Mouse (Mus musculus) WW6 (cell line): Measurements from ENCODE around the gene Zdhhc14.

ENCODE experiments used
- DNase-seq: peaks from one replicate; pipeline ENCODE4 v3.0.0-alpha.2; 2013; ENCODE audit warnings: low read depth, low spot score

The Zdhhc14 gene

DNA sequence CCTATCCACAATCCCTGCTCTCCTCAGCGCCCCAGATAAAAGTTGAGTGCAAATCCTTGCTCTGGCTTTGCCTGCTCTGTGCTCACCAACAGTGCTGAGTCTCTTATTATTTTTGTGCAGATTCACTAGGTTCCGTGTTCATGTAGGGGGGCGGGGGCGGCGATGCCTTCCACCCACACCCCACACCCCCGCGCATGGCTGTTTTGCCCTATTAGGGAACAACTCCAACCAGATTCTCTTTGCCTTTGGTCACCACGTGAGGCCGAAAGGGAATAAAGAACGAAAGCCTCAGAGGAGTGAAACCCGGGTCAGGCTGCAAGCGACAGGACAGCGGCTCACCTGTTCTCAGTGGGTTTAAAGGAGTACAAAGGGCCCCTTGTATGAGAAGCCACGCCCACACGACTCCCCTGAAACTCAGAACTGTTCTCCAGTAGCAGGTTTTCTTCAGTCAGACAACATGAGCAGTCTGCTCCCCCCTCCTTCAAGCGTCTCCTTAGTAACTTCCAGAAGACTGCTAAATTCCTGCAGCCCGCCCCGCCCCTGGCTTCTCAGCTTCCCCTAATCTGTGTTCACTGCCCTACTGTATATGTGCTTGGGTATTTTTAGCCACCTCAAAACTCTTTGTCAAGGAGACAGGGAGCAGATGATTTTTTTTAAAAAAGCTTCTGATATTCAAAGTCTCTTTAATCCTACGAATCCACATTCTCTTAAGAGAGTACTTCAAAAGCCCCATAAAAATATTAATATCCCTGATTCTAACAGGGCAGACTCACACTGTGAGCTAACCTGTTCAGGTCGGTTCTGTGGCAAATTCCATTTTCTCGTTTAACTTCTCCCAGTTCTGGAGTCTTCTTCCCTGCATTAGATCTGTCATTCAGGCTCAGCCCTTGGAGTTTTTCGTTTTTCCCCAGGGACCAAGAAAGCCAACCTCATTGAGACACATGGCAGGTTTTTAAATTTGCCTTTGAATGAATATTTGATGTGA lies 278.2 kb downstream of the Zdhhc14 start:
- peak; percentile 13 for DNase-seq

DNA sequence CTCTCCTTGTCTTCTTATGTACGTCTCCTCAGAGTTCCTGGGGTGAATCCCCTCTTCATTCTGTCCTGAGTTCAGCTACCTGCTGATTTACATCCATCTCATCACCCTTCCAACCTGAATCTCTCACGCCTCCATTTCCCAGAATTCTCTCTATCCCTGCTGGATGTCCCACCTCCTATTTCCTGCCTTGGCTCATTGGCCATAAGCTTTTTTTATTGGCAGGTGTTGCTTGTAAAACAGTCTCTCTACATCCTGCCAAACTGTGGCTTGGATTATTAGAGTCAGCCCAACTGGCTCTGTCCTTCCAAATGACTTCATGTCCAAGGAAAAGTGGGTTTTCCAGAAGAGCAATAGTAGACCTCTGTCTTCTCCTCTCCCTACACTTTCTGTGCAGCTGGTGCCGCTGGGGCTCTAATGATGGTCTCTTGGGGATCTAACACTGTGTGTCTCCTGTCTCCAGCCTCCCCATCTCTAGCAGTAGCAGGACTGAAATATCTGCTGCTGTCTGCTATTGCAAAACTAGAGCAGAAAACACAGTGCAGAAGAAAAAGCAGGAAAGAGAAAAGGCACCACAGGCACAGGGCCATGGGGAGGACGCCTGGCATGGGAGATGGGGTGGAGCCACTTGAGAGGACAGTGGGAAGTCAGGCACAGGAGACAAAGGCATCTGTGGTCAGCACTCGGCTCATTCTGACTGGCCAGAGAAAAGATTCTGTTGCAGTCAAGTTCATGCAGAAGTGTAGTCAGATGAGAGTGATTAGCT lies 288.0 kb downstream of the Zdhhc14 start:
- DNase-seq = no peak

DNA sequence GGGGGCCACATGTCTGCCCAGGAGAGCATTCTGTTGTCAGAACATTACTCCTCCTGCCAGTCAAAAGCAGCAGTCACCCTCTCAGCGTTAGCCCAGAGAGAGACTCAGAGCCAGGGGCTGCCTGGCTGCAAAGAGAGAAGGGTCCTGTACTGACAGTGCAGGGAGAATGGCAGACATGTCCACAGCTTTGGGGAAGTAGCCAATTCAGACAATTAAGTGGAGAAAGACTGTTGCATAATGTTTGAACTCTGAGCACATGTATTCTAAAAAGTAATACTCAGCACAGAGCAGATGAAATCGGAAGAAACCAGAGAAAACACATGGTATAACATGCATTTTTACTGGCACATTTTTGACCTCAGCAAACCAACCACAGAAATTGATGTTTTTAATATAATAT lies 292.9 kb downstream of the Zdhhc14 start:
- DNase-seq = no peak

DNA sequence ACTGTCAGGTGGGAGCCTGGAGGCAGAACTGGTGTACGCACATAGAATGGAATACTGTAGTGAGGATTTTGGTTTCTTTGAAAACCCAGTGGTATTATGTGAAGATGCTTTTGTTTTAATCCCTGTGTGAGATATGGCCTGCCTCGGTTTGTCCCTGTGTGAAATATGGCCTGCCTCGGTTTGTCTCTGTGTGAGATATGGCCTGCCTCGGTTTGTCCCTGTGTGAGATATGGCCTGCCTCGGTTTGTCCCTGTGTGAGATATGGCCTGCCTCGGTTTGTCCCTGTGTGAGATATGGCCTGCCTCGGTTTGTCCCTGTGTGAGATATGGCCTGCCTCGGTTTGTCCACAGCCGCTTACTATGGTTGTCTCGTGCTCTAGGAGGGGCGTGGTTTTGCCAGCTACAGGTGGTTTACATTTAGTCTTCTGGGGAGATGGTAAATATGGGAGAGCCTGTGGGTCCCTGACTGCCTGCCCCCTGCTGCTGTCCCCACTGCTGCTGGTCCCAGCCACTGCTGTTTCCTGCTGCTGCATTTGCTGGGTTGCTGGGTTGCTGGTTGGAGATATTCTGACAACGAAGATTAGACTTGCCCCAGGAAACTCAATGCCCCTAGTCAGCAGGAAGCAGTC lies 299.9 kb downstream of the Zdhhc14 start:
- DNase-seq = no peak

DNA sequence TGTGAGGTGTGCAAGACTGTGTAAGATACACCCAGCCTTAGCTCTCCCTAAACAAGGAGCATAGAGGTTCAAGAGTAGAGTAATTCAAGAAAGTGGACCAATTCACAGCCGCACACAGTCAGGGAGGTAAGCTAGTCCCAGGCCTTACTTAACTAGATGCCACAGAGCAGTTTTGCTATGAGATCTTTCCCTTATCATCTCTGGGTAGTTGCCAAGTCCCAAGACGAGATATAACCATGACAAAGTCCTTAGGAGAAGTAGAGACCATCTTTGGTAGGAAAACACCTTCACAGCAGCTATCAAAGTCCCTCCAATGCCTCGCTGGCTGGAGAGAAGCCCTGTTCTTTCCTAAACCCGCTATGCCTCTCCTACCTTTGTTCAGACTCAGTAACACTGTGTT lies 301.2 kb downstream of the Zdhhc14 start:
- no peak for DNase-seq

DNA sequence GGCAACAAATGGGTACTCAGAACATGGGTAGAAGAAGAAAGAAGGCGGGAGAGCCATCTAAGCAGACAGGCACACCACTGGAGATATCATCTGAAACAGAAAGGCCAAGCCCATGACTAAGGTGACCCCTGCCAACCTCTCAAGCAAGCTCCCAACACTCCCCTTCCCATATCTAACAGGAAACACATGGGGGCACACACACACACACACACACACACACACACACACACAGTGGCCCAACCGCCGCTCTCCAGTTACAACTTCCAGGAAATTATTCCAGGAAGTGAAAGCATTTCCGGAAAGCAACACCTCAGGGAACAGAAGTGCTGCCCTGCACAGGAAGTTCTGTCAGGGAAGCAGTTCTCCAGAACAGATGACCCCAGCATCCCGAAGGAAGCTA lies 301.9 kb downstream of the Zdhhc14 start:
- DNase-seq = no peak

DNA sequence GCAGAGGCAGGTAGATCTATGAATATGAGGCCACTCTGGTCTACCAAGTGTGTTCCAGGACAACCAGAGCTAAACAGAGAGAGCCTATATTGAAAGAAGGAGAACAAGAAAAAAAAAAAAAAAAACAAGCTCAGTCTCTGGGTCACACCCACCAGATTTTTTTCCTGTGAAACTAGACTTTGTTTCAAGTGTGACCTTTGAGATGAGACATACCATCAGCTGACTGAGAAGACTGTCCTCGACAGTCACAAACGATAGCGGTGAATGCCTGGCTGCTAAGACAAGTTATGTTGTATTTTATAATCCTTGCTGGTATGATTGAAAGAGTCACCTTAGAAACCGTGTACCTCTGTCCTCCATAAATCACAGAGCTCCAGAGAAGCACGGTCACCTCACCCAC lies 303.0 kb downstream of the Zdhhc14 start:
- DNase-seq = no peak

DNA sequence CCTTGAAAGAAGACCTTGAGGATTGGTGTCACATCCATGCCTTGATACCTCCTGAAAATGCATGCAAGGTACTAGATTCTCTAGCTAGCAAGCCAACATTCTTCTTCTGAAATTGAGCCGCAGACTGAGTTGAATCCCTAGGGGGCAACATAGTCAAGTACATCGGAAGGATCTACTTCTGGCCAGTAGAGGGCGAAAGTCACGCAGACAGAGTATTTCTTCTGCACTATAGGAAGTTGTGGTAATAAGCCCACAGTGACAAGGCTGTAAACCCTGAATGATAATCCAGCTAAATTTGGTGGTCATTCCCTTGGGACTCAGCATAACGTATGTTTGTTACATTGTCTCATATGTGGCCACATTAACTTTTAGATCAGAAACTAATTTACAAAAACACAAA lies 303.5 kb downstream of the Zdhhc14 start:
- DNase-seq = peak; percentile 31

DNA sequence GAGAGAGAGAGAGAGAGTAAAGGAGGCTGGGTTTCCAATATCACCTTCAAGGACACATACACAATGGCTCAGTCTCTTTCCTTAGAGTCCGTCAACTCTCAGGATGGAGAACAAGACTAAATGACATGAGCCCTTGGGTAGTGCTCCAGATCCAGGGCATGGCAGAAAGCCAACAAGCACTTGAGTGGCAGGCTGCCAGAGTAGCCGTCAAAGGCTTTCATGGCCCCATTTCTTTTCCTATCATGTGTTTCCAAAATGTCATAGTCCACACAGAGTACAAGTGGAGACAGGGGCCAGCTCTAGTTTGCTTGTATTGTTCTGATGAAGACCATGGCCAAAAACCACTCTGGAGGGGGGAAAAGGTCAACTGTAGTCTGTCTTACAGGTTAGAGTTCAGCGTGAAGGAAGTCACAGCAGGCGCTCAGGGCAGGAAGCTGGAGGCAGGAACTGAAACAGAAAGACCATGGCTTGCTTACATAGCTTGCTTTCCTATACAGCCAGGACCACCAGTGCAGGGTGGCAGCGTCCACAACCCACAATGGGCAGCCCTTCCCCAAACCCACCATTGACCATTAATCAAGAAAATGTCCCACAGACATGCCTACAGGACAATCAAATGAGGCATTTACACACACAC lies 304.9 kb downstream of the Zdhhc14 start:
- DNase-seq = no peak

DNA sequence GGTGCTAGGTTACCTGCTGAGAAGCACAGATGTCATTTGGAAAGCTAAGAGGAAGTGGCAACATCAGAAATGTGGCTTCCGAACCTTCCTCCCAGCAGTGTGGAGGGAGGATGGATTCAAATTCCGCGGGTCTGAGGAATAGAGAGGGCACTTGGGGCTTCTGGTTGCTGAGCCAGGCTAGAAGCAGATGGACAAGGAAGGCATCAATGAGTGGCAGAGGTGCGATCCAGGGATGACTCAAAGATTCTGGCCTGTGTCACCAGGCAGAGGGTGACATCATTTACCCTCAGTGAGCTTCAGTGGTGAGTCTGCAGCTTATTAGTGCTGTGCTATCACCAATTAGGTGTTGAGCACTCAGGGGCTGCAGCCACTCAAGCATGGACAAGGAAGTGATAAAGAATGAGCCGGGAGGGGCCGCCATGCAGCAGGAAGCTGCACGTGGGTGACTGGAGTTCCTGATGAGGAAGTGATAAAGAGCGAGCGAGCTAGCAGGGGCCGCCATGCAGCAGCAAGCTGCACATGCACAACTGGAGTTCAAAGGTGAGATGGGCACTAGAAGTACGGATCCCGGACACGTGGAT lies 306.0 kb downstream of the Zdhhc14 start:
- DNase-seq = no peak

DNA sequence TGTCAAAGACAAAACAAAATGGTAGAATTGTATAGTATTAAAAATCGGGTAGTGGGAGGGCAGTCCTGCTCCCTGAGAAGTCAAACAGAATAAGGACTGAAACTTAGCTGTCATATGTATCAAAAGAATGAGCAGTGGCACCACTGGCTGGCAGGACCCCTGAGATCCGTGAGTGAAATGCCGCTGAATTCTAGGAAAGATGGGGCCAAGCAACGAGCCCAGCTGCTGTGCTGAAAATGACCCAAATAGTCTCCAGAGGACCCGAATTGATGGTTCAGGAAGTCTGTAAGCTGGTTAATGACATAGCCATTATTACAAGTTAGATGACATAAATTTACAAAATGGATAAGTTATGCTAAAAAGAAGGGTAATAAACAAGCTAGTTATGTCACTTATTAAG lies 306.5 kb downstream of the Zdhhc14 start:
- no peak for DNase-seq

DNA sequence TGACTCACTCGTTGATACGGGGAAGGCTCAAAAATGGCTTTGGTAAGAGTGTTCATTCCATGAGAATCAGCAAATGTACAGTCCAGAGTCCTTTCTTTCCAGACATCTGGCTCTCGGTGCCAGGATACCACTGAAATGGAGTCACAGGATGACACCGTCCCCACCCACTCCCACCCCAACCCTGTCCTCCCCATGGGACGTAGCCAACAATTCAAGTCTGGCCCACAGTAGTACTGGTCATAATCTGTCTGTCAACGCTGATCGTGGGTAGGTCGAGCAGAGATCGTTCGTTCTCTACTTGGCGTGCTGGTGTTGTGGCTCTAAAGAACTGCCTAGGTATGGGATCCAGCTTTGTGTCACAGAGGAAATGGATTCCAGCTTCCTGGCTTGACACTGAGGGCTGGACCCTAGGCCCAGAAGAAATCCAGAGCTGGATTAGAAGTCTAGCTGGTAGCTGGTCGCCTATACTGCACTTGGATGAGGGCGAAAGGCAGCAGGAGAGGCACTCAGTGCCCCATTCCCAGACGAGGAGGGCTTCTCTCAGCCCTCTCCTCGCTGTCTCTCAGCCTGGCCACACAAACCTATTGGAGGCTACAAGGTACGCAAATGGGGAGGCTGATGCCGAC lies 307.2 kb downstream of the Zdhhc14 start:
- DNase-seq = no peak

DNA sequence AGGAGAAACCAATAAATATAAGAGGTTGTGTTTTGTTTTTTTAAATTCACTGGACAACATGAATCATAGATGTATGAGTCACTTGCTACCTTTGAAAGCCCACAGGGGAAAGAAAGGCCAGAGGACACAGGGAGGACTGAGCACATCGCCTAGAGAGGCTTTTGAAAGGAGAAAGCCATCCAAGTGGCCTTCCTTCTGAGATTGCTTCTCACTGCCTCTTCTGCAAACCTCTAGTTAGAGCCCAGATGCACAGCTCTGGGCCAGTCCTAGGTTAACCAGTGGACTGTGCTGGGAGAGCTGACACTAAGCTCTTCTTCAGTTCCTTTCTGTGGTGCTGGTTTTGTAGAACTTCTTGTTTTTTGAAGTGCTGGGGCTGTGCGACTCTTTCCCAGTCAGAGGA lies 307.9 kb downstream of the Zdhhc14 start:
- no peak for DNase-seq

DNA sequence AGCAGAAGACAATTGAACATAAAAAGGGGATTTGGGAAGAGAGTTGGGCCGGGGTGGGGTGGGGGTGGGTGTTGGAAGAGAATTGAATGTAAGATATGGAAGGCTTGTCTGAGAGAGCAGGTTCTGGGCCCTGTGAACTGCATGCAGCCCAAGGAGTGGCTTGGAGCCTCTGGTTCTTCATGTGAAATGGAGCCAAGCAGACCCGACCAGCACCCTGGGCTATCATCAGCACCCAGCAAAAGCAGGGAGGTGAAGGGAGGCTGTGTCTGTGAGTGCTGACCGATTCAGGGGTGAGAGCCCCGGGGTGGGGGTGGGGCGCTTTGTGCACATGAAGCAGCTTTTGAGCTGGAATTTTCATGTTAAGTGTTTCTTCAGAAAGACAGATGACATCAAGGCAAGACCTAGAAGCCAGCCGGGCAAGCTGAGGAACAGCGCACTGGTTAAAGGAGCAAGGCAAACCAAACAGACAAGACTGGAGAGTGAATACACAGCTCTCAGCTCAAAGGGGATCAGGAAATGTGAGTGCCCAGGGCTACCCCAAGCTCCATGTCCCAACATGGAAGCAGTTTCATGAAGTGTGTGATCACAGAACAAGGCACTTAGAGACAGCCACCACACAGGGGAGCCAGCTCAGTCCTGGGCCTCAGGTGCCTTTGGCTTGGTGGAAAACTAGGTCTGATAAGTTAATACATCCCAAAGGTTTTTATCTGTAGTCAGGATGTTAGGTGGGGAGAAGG lies 308.6 kb downstream of the Zdhhc14 start:
- no peak for DNase-seq

DNA sequence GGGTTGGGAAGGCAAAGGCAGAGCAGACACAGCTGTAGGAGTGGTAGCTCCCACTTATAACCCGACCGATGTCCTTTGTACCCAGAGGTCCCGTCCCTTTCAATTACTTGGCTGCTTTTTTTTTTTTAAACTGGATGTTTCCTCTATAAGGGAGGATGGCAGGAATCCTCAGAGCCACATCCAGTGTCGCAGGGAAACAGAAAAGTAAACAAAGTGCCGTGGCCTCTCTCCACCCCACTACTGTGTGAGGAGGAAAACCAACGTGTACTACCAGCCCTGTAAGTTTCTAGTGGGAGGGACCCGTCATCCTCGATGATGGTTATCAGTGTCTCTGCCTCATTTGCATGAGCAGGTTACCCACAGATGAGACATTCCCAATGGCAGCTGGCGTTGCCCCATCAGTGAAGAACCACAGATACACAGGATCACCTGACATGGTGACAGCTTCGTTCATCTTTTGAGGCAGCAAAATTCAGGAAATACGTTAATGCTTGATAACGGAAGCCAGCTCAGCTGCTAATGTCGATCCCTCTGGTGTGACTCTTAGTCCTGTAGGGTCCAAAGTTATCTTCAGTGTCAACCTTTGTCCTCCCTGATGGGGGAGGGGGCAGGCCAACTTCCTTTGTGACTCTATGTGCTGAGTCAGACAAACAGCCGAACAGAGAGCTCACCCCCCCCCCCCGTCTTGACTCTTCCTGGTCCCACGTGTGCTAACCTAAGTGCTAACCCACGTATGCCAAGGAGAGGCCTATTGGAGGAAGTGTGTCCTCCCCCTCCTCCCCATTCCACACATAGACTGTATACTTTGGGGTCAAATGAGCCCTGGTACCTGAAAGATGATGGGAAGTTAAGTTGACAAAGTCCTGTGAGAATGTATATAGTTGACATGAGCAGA lies 309.7 kb downstream of the Zdhhc14 start:
- DNase-seq = no peak

DNA sequence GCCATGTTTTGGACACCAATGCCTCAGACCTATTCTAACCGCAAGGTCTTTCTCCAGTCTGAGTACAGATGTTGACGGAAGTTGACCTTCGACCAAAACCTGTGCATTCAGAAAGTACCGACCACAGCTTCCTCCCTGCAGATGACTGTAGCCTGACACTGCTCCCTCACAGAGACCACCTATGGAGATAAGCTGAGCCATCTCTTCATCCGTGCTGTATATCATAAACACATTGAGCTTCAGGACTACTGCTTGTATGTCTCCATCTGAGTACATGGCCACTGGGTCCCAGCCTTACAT lies 310.2 kb downstream of the Zdhhc14 start:
- no peak for DNase-seq
